Mouse (Mus musculus): ENCODE results near the gene Sipa1. TPM values are rescaled to one million over a fixed set of nuclear protein-coding genes. Genes with fewer than 3 reads are reported as not detected.
A peak's percentile ranks its signal among the peaks of the same experiment; 100 is the strongest.
"Not testable (repeated sequence)": the region's sequence is repeated elsewhere in the genome, so short reads cannot be mapped to it uniquely, and the experiment has no call there.

The Sipa1 gene
- total RNA-seq, 2 experiments from 2014 or later: 27.4 to 36.9 TPM

DNA sequence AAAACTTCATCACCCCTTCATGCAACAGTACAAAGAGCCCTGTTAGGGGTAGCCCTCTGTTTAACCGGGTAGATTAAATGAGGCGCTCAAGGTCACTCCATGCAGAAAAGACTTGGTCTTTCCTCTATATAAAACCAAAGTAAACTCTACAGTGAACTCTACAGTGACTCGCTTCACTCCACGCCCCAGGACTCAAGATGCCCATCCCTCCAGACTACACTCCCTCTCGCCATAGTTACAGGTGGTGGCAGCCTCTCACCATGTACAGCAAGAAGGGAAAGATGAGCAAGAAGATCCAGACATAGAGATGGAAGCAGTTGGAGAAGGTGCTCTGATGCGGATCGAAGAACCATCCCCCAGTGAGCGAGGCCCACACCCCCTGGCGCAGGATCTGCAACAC, 24.2 kb upstream of the Sipa1 start:
- ATAC-seq (replicated peaks; ENCODE audit: low FRiP score, poor library complexity, severe bottlenecking): no peak

DNA sequence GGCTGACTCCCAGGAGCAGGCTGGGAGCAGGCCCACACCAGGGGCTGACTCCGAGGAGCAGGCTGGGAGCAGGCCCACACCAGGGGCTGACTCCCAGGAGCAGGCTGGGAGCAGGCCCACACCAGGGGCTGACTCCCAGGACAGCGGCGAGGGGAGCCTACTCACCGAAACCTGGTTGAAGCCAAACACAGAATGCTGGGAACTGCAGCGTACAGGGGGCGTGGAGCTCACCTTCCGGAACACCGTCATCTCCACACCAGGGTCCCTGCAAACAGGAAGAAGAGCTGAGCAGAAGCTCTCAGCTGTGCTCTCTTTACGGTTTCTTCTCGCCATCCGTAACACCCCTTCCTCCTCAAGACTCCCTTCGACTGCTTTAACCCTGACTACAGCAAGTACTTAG, 23.4 kb upstream of the Sipa1 start:
- not testable (repeated sequence) for ATAC-seq (replicated peaks; ENCODE audit: low FRiP score, poor library complexity, severe bottlenecking)

DNA sequence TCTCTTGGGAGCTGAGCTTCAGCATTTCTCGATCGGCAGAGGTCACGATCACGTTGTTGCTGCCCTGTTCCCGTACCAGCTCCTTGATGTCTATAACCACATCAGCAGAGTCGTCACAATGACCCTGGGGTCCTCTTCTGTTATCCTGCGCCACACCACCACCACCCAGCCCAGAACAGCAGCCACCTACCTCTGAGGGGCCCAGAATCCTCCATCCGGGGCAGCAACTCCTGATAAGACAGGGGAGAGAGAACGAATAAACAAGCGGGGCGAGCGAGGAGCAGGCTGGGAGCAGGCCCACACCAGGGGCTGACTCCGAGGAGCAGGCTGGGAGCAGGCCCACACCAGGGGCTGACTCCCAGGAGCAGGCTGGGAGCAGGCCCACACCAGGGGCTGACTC, 22.9 kb upstream of the Sipa1 start:
- ATAC-seq (replicated peaks; ENCODE audit: low FRiP score, poor library complexity, severe bottlenecking): no peak

DNA sequence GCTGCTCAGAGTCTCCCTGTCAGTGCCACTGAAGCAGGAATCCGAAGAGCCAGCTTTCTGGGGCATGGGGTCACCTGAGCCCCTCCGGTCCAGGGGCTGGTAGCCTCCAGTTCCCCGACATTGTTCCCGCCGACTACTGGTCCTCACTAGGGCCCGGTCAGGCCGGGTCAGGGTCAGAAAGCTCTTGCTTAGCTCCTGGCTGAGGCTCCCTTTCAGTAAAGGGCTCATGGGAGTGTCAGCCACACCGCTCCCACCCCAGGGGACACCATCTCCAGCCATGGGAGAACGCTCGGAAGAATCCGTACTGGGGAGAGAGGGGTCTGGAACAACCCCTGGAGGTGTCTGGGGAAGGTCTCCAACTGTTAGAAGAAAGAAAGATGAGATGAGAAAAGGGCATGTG, 22.4 kb upstream of the Sipa1 start:
- no peak for ATAC-seq (replicated peaks; ENCODE audit: low FRiP score, poor library complexity, severe bottlenecking)

DNA sequence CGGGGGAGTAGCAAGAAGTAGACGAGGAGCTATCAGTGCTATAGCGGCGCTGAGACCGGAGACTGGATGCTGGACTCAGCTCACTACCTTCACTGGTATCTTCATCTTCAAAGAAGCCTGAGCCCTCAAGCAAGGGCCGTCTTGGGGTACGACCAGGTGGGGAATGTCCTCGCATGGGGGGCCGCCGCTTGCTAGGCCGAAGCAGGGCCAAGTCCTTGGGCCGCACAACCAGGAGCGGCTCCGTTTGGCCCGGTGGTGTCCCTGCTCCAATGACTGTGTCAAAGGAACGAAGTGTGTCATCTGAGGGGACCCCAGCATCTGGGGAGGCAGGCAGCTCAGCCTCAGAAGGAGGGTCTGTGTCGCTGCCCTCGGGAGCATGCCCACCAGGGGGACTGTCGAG, 21.9 kb upstream of the Sipa1 start:
- ATAC-seq (replicated peaks; ENCODE audit: low FRiP score, poor library complexity, severe bottlenecking): no peak

DNA sequence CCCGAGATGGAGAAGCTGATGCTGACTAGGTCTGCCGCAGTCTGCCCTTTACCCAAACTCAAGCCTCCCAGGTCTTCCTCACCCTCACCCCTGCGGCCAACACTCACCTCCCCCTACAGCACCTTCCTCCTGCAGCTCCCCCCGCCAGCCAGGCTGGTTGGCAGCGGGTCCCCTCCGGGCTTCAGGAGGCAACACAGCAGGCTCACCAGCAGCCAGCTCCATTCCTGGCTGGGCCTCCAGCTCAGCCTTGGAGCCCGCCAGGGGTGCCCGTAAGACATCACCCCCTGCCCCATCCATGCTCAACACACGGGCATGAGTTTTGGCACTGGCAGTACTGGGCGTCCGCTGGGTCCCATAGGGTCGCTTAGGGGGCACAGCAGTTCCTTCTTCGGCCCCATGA, 21.5 kb upstream of the Sipa1 start:
- no peak for ATAC-seq (replicated peaks; ENCODE audit: low FRiP score, poor library complexity, severe bottlenecking)

DNA sequence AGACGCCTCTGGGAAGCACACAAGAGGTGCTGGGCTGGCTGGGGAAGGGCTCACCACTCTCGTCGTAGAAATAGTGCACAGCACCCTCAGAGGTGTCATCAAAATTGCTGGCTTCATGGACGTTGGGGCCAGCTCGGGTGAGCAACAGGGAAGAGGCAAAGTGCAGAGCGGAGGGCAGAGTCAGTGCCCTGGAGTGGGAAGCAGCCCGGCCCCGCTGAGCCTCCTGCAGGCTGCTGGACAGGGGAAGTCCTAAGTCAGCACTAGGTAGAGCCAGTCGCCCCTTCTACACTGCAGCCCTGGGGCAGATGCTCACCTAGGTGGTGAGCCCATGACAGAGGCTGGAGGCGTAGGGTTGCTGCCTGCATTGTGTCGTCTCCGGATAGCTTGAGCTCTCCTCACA, 20.7 kb upstream of the Sipa1 start:
- ATAC-seq (replicated peaks; ENCODE audit: low FRiP score, poor library complexity, severe bottlenecking): no peak

DNA sequence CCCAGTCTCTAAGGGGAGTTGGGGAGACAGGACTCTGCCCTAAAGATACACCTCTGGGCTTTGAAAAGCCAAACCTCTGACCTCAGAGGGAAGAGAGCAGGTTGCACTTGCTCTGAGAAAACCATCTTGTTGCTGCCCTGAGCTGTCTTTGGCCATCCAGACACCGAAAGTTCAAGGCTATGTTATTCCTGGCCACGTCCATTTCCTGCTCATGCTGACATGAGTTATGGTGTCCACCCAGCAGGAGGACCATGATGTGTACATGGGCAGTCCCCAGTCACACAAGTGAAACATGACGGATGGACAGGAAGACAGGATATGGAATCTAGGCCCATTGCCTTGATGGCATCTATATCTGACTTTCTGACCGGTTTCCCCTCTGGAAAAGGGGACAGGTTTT, 16.9 kb upstream of the Sipa1 start:
- ATAC-seq (replicated peaks; ENCODE audit: low FRiP score, poor library complexity, severe bottlenecking): no peak

DNA sequence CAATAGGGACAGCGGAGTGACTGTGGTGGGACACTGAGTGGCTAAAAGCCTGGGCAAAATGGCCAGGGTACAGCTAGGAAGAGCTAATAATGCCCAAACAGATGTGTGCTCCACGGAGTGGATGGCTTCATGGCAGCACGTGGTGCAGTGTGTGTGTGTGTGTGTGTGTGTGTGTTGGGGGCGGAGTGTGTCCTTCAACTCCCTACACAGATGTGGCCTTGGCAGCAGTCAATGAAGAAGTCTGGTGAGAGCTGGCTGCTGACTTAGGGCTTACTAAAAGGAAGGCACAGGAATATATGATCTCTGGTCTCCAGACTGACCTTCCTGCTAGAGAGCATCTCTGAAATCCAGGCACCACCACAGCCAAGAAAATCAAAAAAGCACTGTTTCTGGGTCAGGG, 4.9 kb upstream of the Sipa1 start:
- ATAC-seq (replicated peaks; ENCODE audit: low FRiP score, poor library complexity, severe bottlenecking): no peak

DNA sequence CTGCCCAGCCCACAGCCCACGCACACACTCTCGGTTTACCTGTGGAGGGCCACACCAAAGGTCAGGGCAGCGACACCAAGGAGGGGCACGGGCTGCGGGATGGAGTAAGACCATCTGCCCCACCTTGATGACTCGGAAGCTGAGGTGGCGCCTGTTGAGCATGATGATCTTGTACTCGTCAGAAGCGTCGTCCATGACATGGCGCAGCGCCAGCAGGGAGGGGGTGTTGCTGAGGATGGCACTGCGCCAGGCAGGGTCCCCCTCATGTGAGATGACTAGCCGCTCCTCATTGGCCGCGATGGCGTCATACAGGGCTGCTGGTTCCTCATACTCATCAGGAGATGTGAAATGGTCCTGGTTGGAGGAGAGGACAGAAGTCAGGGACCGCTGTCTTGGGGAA, 2.9 kb upstream of the Sipa1 start:
- no peak for ATAC-seq (replicated peaks; ENCODE audit: low FRiP score, poor library complexity, severe bottlenecking)

DNA sequence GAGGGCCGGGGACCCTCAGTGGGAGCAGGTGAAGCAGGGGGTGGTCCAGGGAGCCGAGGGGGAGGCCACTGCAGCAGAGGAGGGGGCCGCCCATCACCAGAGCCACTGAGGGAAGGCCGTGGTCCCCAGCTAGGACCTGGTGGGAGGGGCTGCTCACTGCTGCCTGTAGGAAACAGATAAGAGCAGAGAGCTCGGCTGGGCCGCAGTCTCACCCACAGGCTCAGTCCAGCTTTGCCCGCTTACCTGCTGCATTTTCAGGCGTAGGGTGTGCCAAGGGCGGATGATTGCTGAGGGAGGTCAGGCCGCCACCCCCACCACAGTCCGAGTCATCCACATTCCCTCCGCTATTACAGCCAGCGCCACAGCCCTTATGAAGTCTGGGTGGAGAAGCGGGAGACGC, 2.0 kb upstream of the Sipa1 start:
- peak; percentile 72 for ATAC-seq (replicated peaks; ENCODE audit: low FRiP score, poor library complexity, severe bottlenecking)

DNA sequence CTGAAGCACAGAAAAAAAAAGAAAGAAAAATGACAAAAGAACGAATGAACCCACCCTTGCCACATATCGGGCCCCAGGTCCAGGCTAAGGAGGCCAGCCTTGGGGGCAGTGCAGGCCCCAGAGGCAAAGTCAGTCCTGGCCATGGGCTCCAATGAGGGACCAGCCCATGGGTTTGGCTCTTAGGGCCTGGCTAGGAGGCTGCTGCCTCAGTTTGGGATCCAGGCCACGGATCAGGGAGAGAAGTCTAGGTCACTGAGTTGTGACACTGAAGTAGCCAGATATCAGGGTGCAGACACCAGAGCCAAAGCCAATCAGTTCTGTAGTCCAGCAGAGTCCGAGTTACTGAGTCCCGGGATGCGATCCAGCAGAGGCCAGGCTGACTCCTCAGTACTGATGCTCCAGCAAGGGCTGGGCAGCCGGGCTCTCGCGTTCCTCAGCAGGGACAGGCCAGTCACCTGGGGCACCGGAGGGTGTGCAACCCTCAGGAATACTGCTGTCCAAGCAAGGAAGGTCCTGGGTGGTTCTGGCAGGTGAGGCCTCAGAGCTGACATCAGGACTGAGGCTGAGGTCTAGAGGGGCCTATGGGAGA, 1.3 kb upstream of the Sipa1 start:
- ATAC-seq (replicated peaks; ENCODE audit: low FRiP score, poor library complexity, severe bottlenecking): peak; percentile 0; the same call in 1 of the 2 replicates

DNA sequence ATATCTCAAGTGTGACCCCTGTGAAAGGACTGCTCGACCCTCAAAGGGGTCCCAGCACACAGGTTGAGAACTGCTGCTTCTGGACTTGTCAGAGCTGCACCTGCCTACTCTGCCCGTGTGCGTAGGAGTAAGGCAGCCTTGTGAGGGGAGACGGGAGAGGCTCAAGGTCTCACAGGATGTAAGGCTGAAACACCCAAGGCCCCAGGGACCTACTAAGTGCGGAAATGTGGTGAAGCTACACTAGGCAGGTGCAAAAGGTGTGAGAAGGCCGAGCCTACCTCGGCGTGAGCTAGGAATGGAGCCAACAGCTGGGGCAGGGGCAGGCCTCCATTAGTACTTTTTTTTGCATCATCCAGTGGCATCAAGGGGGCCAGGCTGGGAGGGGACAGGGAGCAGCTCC, 1.2 kb downstream of the Sipa1 start:
- ATAC-seq (replicated peaks; ENCODE audit: low FRiP score, poor library complexity, severe bottlenecking): no peak

DNA sequence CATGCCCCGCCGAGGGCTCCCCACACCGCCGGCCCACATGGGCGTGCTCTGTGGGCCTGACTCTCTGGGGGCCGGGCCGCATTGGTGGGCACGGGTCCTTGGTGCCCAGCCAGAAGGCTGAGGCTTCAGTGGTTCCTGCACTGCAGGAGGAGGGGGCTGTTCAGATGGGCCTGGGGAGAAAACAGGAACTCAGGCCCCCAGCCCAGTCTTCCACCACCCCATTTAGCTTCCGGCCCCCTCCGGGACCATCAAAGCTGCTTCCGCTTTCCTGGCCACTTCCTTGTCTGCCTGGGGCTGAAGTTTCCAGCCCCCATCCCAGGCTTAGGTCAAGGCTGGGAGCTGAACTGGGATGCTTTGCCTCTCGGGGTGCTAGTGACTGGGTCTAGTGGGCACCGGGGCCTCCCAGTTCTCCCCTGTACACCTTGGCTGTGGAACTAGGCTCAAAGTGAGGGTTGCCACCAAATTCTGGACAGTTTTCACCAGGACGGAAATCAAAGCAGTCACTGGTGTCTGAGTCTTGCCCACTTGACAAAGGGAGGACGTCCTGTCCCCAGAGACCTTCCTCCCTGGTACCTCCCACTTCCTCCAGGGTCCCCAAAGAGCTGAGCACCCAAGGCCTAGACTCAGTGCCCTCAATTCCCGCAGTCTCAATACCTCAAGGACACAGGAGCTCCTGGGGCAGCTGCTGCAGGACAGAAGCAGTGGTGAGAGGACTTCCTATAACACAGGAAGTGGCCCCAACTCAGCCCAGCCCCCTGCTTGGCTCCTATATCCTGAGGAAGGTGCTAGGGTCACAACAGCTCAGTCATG, 2.4 kb downstream of the Sipa1 start:
- no peak for ATAC-seq (replicated peaks; ENCODE audit: low FRiP score, poor library complexity, severe bottlenecking)

DNA sequence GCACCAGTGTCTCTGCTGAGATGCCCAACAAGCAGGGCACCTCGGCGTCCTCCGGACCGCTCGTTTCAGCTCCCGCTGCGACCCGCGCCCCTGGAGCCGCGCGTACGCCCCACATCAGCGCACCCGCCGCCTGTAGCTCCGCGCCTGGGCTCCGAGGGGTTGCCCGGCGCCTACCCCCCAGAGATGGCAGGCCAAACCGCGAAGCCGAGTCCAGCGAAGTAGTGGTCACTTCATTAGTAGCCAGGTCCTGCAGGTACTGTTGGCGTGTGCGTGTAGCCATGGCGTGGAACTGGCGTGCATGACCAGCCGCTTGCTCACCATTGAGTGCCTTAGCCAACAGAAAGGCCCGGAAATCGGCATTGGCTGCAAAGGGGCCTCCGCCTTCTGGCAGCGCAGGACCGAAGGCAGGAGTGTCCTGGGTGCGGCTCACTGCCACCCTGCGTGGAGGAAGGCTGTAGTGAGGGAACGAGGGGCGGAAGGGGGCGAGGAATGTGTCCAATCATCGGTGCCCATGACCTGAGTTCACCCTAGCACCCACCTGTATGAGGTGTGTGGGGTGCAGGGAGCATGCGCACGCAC, 8.7 kb downstream of the Sipa1 start:
- ATAC-seq (replicated peaks; ENCODE audit: low FRiP score, poor library complexity, severe bottlenecking): no peak

DNA sequence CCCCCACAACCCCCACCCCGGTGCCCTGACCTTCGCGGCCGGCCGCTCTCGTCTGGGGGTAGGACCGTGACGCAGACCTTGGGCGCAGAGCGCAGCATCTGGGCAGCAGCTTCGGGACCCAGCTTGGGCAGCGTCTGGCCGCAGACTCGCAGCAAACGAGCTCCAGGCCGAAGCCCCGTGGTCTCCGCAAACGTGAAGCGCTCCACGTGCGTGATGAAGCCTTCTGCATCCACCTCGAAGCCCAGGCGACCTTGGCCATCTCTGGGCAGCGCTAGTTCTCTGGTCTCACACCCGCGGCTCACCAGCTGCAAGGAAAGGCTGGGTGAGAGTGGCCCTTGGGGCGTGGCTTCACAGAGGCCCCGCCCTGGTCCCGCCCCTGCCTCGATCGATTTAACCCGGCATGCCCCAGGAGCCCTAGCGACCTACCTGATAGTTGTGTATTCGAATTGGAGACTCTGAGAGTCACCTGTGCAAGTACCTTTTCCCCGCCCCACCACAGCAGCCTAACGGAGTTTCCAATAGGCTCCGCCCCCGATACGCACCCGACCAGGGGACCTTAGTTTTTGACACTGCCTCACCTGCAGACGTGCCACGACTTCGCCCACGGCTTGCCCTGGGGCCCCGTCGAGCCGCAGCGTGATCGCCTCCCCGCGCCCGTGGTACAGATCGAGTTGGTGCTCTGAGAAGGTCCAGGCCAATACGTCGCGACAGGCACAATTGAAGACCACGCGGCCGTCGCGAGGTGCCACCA, 9.4 kb downstream of the Sipa1 start:
- ATAC-seq (replicated peaks; ENCODE audit: low FRiP score, poor library complexity, severe bottlenecking): no peak

DNA sequence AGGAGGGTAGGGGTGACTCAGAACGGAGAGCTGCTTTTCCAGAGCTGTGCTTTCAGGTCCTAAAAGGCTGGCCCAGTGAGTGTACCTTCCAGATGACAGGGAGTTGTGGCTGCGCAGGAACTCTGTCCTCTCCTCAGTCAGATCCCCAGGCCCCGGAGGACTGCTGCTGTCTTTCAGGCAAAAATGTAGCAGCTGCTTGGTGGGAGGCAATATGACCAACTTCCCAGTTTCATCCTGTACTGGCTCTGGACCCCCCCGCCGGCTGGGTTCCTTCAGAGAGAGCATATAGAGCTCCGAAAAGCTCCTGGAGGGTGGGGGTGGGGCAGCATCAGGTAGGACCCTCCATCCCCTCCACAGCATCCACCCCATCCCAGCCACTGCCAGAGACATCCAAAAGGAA, 10.9 kb downstream of the Sipa1 start:
- no peak for ATAC-seq (replicated peaks; ENCODE audit: low FRiP score, poor library complexity, severe bottlenecking)

DNA sequence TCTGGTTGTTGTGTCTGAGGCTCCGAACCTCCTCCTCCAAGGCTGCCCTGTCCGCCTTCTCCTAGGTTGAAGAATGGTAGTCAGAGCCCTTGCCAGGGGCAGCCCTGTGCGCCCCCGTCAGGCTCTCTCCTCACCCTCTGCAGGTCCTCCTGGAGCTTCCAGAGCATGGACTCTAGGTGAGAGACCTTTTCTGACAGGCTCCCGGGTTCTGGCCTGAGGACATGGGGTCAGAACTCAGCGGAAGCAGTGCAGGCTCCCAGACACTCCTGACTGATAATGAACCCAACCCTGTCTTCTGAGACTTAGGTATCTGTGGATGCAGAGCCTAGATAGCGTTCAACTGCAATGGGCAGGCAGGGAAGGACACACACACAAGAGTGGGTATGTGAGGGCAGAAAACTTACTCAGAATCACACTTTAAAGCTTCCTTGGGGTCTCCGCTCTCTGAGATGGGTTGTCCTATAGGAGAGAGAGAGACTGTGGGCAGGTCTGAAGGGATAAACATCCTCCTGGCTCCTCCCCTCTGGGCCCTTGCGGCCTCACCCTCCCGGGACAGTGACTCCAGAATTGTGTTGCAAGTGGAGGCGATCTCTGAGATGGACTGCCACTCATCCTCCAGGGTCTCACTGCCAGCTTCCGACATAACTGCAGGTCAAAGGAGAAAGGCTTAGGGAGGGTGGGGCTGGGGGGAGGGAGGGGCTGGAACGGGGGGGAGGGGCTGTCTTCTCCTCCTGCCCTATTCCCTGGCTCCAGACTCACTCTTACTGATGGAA, 11.8 kb downstream of the Sipa1 start:
- no peak for ATAC-seq (replicated peaks; ENCODE audit: low FRiP score, poor library complexity, severe bottlenecking)

DNA sequence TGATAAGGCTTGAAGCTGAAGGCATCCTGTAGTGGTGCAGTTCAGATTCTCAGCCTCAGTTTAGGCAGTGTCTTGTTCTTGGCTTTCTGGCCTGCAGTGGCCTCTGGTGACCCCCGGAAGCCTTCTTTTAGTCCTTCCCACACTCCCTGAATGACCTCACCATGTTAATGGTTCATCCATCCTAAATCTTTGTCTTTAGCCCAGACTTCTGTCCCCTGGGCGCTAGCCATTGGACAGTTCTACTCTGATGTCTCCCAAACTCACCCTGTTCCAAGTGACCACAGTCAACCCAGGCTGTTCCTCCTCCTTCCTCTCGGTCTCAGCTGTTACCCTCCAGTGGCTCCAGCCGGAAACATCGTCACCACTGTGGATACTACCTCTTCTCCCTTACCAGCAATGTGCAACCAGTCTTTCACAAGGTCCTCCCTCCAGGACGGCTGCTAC, 14.2 kb downstream of the Sipa1 start:
- no peak for ATAC-seq (replicated peaks; ENCODE audit: low FRiP score, poor library complexity, severe bottlenecking)
